Mouse (Mus musculus) embryo, embryonic 10 days (tissue): ENCODE data around the gene Maff.

Experiments used
- DNase-seq: peaks from one replicate; pipeline ENCODE4 v3.0.0-alpha.2; 2015; ENCODE audit warnings: low spot score

Maff gene

GRCm38 (mm10) chr15:79346051-79346793 lies at the start of gene Maff:
Maff (plus strand) TSS chr15:79346621.
- DNase-seq: no peak

- DNase-seq: no peak
Measured at GRCm38 (mm10) chr15:79298553-79298952, 47.9 kb upstream of the Maff start.

GRCm38 (mm10) chr15:79299563-79300155 lies 46.8 kb upstream of the Maff start:
- DNase-seq: no peak

- no peak for DNase-seq
Measured at GRCm38 (mm10) chr15:79303725-79304124, 42.7 kb upstream of the Maff start.

- DNase-seq: no peak
Measured at GRCm38 (mm10) chr15:79304832-79305231, 41.6 kb upstream of the Maff start.

- no peak for DNase-seq
Measured at GRCm38 (mm10) chr15:79306043-79306637, 40.3 kb upstream of the Maff start.

DNA sequence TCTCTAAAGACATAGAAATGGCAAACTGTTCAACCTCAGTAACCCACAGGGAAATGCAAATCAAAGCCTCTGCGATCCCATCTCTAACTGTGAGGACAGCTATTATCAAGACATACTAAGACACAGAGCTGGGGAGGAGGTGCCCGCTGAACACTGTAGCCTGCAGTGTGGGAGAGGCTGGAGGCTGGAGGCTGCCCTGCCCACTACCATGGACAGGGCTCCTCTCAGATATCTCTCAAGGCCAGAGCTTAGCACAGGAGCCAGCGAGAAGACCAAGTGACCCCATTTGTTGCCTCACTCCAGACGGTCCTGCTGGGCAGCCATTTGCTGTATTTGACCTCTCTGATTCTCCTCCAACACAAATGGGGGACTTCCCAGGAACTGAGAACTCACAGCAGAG lies 38.6 kb upstream of the Maff start:
- DNase-seq: no peak

GRCm38 (mm10) chr15:79313848-79314369 lies 32.5 kb upstream of the Maff start:
- no peak for DNase-seq

DNA sequence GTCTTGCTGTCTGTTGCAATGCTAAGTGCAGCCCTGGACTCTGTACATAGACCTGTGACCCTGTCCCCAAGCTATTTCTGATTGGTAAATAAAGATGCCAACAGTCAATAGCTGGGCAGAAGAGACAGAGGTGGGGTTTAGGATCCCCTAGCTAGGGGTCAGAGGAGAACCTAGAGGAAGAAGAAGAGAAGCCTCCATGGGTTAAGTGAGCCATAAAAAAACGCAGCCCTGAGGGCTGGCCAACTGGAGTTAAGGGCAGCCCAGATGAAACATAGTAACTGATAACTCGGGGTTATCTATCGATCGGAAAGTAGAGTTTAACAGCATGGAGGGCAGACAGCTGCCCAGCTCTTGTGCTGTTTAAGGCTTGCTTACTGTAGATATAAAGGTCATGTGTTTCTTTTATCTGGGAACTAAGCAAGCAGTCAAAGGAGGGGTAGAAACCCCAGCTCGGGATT lies 24.7 kb upstream of the Maff start:
- no peak for DNase-seq

DNA sequence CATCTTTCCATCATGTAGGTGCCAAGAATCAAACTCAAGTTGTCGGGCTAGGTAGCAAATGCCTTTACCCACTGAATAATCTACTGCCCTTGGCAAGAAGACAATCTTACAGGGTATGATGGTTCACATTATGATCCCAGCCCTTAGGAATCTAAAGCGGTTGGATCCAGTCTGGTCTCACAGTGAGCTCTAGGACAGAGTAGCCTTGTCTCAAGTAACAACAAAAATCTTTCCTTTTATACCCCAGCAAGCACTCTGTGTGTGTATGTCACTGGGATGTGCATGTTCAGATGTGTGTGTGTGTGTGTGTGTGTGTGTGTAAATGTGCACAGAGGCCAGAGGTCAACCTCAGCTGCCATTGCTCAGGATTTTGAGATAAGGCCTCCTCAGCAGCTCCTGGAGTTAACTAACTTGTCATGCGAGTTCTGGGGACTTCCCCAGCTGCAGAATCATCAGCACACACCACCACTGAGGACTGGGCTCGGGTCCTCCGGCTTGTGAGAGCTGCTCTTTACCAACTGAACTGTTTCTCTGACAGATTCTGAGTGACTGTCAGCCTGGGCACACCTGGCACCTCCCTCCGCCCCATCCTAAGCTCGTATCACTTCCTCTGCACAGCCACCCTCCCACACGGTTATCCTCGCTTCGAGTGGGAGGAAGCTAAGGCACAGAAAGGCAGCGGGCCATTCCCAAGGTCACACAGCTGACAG lies 24.0 kb upstream of the Maff start:
- no peak for DNase-seq

GRCm38 (mm10) chr15:79322991-79323790 lies 23.2 kb upstream of the Maff start:
- peak; percentile 16 for DNase-seq

GRCm38 (mm10) chr15:79323791-79324155 lies 22.6 kb upstream of the Maff start:
- no peak for DNase-seq

DNA sequence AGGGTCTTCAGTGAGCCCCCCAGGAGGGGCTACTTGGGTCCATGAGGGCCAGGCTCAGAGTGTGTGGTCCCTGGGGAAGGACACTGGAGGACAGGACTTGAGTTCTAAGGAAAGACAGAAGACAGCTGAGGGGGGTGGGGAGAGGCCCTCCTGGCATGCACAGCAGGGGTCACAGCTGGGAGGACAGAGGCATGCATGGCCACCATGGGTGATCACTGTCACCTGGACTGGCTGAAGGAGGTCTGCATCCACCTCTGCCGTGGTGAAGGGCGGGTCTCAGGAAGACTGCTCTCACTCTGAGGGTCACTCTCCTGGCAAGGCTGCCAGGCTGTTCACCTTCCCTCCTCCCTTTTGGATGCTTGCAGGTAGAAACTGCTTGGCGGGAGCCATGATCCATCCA lies 22.0 kb upstream of the Maff start:
- DNase-seq: no peak

GRCm38 (mm10) chr15:79325742-79326141 lies 20.7 kb upstream of the Maff start:
- no peak for DNase-seq

GRCm38 (mm10) chr15:79326264-79326663 lies 20.2 kb upstream of the Maff start:
- no peak for DNase-seq

DNA sequence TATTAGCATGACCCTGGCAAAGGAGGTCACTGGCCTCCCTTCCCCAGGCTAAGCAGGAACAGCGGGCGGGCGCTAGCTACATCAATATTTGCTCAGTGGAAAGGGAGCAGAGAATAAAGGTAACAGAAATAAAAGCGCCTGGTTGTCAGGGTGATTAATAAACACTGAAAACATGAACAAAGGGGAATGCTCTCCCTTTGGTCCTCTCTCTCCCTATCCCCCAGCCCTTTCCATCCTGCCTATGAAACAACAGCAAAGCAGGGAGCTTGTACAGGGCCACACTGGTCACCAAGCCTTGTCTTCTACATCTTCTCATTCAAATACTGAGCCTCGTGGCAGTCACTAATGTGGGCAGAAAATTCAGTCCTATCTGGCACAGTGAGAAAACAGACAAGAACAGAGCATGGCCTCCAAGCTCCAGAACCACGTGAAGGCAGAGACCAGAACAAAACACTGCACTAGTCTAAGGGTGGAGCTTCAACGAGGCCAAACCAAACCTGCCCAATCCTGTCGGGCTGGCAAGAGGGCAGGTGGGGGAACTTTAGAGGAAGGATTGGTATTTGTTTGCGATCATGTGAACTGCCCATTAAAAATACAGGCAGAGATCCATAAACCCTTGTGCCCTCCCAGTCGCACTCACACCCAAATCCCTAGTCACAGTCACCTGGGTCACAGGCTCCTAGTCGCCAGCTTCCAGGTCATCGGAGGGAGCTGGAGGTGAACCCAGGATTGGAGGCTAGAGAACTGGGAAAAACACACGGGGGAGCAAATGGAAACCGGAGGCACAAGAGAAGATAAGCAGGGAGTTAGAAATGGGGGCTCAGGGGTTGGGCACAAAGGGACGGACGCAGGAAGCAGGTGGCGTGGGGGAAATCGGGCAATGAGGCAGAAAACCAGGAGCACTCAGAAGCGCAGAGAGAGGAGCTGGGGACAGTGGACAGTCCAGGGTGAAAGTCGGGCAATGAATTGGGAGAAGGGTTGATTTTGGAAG lies 19.2 kb upstream of the Maff start:
- peak; percentile 73 for DNase-seq

DNA sequence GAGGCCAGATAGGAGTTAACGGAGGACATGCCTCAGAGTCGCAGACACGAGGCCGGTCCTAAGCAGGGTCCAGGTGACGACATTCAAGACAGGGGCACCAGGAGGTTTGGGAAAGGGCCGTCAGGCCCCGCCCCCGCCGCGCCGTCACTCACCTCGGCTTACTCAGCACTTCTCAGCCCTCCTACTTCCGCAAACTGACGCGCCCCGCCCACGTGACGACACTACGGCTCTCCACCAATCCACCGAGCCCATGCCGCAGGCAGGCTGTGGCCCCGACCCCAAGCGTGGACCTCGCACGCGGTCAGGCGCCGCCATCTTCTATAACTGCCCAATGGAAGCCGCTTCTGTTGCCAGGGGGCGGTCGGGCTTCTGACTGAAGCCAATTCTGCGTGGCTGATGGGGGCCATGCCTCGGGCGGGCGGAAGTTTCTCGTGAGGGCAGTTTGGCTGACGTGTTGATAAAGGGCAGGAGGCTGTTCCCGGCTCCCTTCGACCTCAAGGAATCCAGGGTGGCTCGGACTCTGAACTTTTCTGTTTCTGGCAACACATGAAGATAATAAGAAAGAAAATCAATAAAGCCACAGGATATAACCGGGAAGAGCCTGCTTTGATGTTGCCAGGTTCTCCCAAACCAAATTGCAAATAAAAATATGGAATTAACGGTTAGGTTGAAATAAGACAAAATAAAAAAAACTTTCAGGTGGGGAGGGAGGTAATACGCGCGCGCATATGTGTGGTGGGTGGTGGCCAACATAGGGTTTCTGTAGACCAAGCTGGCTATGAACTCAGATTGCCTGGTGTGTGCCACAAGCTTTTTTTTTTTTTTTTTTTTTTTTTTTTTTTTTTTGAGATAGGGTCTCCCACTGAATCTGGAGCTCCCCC lies 18.1 kb upstream of the Maff start, which contains the start of gene Pla2g6:
TSS of gene Pla2g6 (minus strand) at position 333 of the 881 bp plus-strand sequence.
- peak; percentile 100 for DNase-seq

DNA sequence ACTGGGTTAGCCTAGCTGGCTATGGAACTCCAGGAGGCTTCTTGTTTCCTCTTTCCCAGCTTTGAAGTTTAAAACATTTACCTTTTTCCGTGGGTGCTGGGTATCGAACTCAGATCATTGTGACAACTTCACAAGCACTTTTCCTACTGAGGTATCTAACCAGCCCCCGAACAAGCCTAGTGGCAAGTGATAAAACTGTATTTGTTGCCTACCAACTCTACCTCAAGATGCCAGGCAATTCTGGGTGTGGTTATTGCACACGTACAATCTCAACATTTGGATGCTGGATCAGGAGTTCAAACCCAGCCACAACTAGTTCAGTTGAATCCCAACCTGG lies 17.5 kb upstream of the Maff start:
- no peak for DNase-seq

DNA sequence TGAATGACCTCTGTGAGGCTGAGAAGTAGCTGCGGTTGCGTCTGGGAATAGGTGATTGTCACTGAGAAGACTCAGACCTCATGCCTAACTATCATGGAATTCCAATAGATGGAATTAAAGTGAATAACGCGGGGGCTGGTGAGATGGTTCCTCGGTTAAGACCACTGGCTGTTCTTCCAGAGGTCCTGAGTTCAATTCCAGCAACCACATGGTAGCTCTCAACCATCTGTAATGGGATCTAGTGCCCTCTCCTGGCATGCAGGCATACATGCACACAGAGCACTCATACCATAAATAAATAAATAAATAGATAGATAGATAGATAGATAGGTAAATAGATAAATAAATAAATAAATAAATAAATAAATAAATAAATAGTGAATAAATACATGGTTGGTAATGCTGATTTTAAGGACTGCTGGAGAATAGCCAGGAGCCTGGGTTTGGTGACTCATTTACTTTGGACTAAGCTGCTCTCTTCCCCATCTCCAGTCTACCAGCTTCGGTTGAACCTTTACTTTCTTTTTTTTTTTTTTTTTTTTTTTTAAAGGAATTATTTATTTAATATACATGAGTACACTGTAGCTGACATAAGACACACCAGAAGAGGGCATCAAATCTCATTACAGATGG lies 17.0 kb upstream of the Maff start:
- DNase-seq: no peak
